Mouse (Mus musculus) forebrain, postnatal 0 days (tissue): ENCODE measurements around the gene Syngr1. TPM values are rescaled to one million over a fixed set of nuclear protein-coding genes. Genes with fewer than 3 reads are reported as not detected.

Experiments
- ATAC-seq: fragments of 200-750 bp; cut with Nextera tagmentation; 2 replicates; pipeline ENCODE4 v1.8.0; 2017; ENCODE audit warnings: mild to moderate bottlenecking, moderate library complexity
- DNase-seq: peaks from one replicate; pipeline ENCODE4 v3.0.0-alpha.2; 2015
- H3K27ac ChIP-seq: fragments of 300-500 bp; sonication (generic); 2 replicates; pipeline ENCODE4 v1.5.1; 2014; ENCODE audit warnings: low read depth, mild to moderate bottlenecking, antibody characterized with exemption, low read length, moderate library complexity, mixed read lengths
- H3K27me3 ChIP-seq: fragments of 300-500 bp; sonication (generic); 2 replicates; pipeline ENCODE4 v1.6.1; 2014; ENCODE audit warnings: mild to moderate bottlenecking, low read length, mixed read lengths; ENCODE audit not compliant: insufficient read depth
- H3K36me3 ChIP-seq: fragments of 300-500 bp; sonication (generic); 2 replicates; pipeline ENCODE4 v1.6.1; 2014; ENCODE audit warnings: mild to moderate bottlenecking, moderate library complexity; ENCODE audit not compliant: insufficient read depth
- H3K4me1 ChIP-seq: fragments of 300-500 bp; sonication (generic); 2 replicates; pipeline ENCODE4 v1.6.1; 2014; ENCODE audit warnings: antibody characterized with exemption; ENCODE audit not compliant: insufficient read depth
- H3K4me2 ChIP-seq: fragments of 300-500 bp; sonication (generic); 2 replicates; pipeline ENCODE4 v1.6.1; 2014; ENCODE audit warnings: low read depth, mild to moderate bottlenecking, moderate library complexity
- H3K4me3 ChIP-seq: fragments of 300-500 bp; sonication (generic); 2 replicates; pipeline ENCODE4 v1.5.1; 2014; ENCODE audit warnings: low read depth, low read length, mixed read lengths
- H3K9ac ChIP-seq: fragments of 300-500 bp; sonication (generic); 2 replicates; pipeline ENCODE4 v1.6.1; 2014; ENCODE audit warnings: mild to moderate bottlenecking
- H3K9me3 ChIP-seq: fragments of 300-500 bp; sonication (generic); 2 replicates; pipeline ENCODE4 v1.6.1; 2016; ENCODE audit warnings: low read length
- CTCF ChIP-seq: sonication (generic); IDR thresholded peaks from 2 replicates; pipeline ENCODE4 v1.5.1; 2016; ENCODE audit warnings: antibody characterized with exemption, control low read depth, low read depth
- WGBS: fragments of 180-500 bp; shearing (Covaris S2); extraction: QIAGEN DNeasy Blood & Tissue Kit; methylation state at CpG from one replicate; pipeline ENCODE4 v1.1.7; 2014; 5-methylcytosine and 5-hydroxymethylcytosine counted together
- polyA plus RNA-seq: library from polyadenylated mRNA; unstranded; fragments of >200 nt; fragmentation: Nextera tagmentation; extraction: Ambion mirVana; gene quantifications from 2 replicates; pipeline ENCODE4 v1.2.1, GENCODE M21; 2015
- total RNA-seq: library from RNA; depleted of rRNA; stranded (reverse); fragments of >200 nt; gene quantifications from 2 replicates; pipeline ENCODE4 v1.2.3, GENCODE M21; 2014

Syngr1 gene
- total and polyA plus RNA-seq, 2 experiments from 2014 or later: 69.0 to 127 TPM

- no peak overlapping the region for H3K27ac ChIP-seq
- no peak for DNase-seq
- no peak overlapping the region for H3K4me2 ChIP-seq
- no peaks in the 10 kb centered on the region for H3K4me1 ChIP-seq
- no peak for TF ChIP-seq CTCF
- H3K27me3 ChIP-seq: no peaks in the 10 kb centered on the region
- no peak for ATAC-seq
- no peak overlapping the region for H3K4me3 ChIP-seq
- H3K36me3 ChIP-seq: peaks cover 21% of the 10 kb centered on the region
- 73% methylated on average over 6 of the region's 6 CpGs for WGBS
- no peak overlapping the region for H3K9ac ChIP-seq
- no peaks in the 10 kb centered on the region for H3K9me3 ChIP-seq
Measured at GRCm38 (mm10) chr15:80146153-80146552, 55.0 kb downstream of the Syngr1 start.

- ATAC-seq: no peak
Measured at GRCm38 (mm10) chr15:80147090-80147489, 56.0 kb downstream of the Syngr1 start.

GRCm38 (mm10) chr15:80147511-80147910 lies 56.4 kb downstream of the Syngr1 start:
- no peak overlapping the region for H3K4me3 ChIP-seq
- no peaks in the 10 kb centered on the region for H3K4me1 ChIP-seq
- 75% methylated on average over 5 of the region's 5 CpGs for WGBS
- ATAC-seq (no peak), DNase-seq (no peak)
- no peak overlapping the region for H3K4me2 ChIP-seq
- H3K9ac ChIP-seq: no peak overlapping the region
- peaks cover 28% of the 10 kb centered on the region for H3K36me3 ChIP-seq
- no peak overlapping the region for H3K27ac ChIP-seq
- no peak for TF ChIP-seq CTCF
- no peaks in the 10 kb centered on the region for H3K27me3 ChIP-seq
- no peaks in the 10 kb centered on the region for H3K9me3 ChIP-seq

More at GRCm38 (mm10) chr15:80147090-80147489, 56.0 kb downstream of the Syngr1 start:
- Histone ChIP-seq H3K4me2 (no peak overlapping the region), H3K27ac (no peak overlapping the region), H3K36me3 (peaks cover 24% of the 10 kb centered on the region), H3K4me1 (no peaks in the 10 kb centered on the region), H3K4me3 (no peak overlapping the region), H3K9me3 (no peaks in the 10 kb centered on the region), H3K9ac (no peak overlapping the region), H3K27me3 (no peaks in the 10 kb centered on the region)
- WGBS: 90% methylated on average over 14 of the region's 14 CpGs
- no peak for TF ChIP-seq CTCF
- DNase-seq: no peak

- peaks cover 37% of the 10 kb centered on the region for H3K36me3 ChIP-seq
- WGBS: 79% methylated on average over 8 of the region's 8 CpGs
- H3K9ac ChIP-seq: no peak overlapping the region
Measured at GRCm38 (mm10) chr15:80148565-80148964, 57.4 kb downstream of the Syngr1 start.

GRCm38 (mm10) chr15:80149517-80149916 lies 58.4 kb downstream of the Syngr1 start:
- no peak for TF ChIP-seq CTCF
- no peak overlapping the region for H3K4me2 ChIP-seq
- DNase-seq: no peak
- 92% methylated on average over 7 of the region's 7 CpGs for WGBS
- no peak overlapping the region for H3K9ac ChIP-seq
- H3K4me3 ChIP-seq: no peak overlapping the region
- H3K27me3 ChIP-seq: no peaks in the 10 kb centered on the region
- no peak for ATAC-seq
- H3K36me3 ChIP-seq: peaks cover 46% of the 10 kb centered on the region
- H3K4me1 ChIP-seq: no peaks in the 10 kb centered on the region
- H3K27ac ChIP-seq: no peak overlapping the region
- H3K9me3 ChIP-seq: no peaks in the 10 kb centered on the region

More at GRCm38 (mm10) chr15:80148565-80148964, 57.4 kb downstream of the Syngr1 start:
- no peaks in the 10 kb centered on the region for H3K4me1 ChIP-seq
- H3K27ac ChIP-seq: no peak overlapping the region
- no peak overlapping the region for H3K4me2 ChIP-seq
- no peak for DNase-seq
- no peaks in the 10 kb centered on the region for H3K9me3 ChIP-seq
- no peak for ATAC-seq
- H3K4me3 ChIP-seq: no peak overlapping the region
- TF ChIP-seq CTCF: no peak
- H3K27me3 ChIP-seq: no peaks in the 10 kb centered on the region

GRCm38 (mm10) chr15:80152663-80153062 lies 61.5 kb downstream of the Syngr1 start:
- no peak overlapping the region for H3K4me2 ChIP-seq
- ATAC-seq (no peak), DNase-seq (no peak)
- H3K27me3 ChIP-seq: no peaks in the 10 kb centered on the region
- no peak overlapping the region for H3K9ac ChIP-seq
- H3K4me1 ChIP-seq: no peaks in the 10 kb centered on the region
- peaks cover 69% of the 10 kb centered on the region for H3K36me3 ChIP-seq
- H3K4me3 ChIP-seq: no peak overlapping the region
- H3K9me3 ChIP-seq: no peaks in the 10 kb centered on the region
- 91% methylated on average over 10 of the region's 10 CpGs for WGBS
- no peak overlapping the region for H3K27ac ChIP-seq
- no peak for TF ChIP-seq CTCF

GRCm38 (mm10) chr15:80153757-80154156 lies 62.6 kb downstream of the Syngr1 start:
- H3K9me3 ChIP-seq: no peaks in the 10 kb centered on the region
- no peak for TF ChIP-seq CTCF
- H3K27me3 ChIP-seq: no peaks in the 10 kb centered on the region
- H3K4me2 ChIP-seq: no peak overlapping the region
- peaks cover 78% of the 10 kb centered on the region for H3K36me3 ChIP-seq
- ATAC-seq (no peak), DNase-seq (no peak)
- H3K4me1 ChIP-seq: no peaks in the 10 kb centered on the region
- H3K27ac ChIP-seq: no peak overlapping the region
- no peak overlapping the region for H3K4me3 ChIP-seq
- no peak overlapping the region for H3K9ac ChIP-seq
- 83% methylated on average over 11 of the region's 11 CpGs for WGBS
